Mouse (Mus musculus) liver, embryonic 16.5 days (tissue): ENCODE data around the gene Ccdc142. TPM values are rescaled to one million over a fixed set of nuclear protein-coding genes. Genes with fewer than 3 reads are reported as not detected.

Experiments used
- ATAC-seq: fragments of 200-750 bp; cut with Nextera tagmentation; 2 replicates; pipeline ENCODE4 v1.8.0; 2017; ENCODE audit warnings: low read depth, mild to moderate bottlenecking, moderate number of reproducible peaks, moderate library complexity
- H3K27ac ChIP-seq: fragments of 300-500 bp; sonication (generic); 2 replicates; pipeline ENCODE4 v1.5.1; 2014; ENCODE audit warnings: mild to moderate bottlenecking, low read length
- H3K27me3 ChIP-seq: fragments of 300-500 bp; sonication (generic); 2 replicates; pipeline ENCODE4 v1.6.1; 2014; ENCODE audit warnings: low read depth, low read length, mixed read lengths; ENCODE audit not compliant: control insufficient read depth, insufficient read depth
- H3K36me3 ChIP-seq: fragments of 300-500 bp; sonication (generic); 2 replicates; pipeline ENCODE4 v1.6.1; 2014; ENCODE audit warnings: mild to moderate bottlenecking; ENCODE audit not compliant: control insufficient read depth, insufficient read depth
- H3K4me1 ChIP-seq: fragments of 300-500 bp; sonication (generic); 2 replicates; pipeline ENCODE4 v1.6.1; 2014; ENCODE audit warnings: low read depth, low read length, mixed read lengths; ENCODE audit not compliant: control insufficient read depth
- H3K4me2 ChIP-seq: fragments of 300-500 bp; sonication (generic); 2 replicates; pipeline ENCODE4 v1.6.1; 2014; ENCODE audit warnings: low read depth, low read length, mixed read lengths
- H3K4me3 ChIP-seq: fragments of 300-500 bp; sonication (generic); 2 replicates; pipeline ENCODE4 v1.5.1; 2014; ENCODE audit warnings: low read depth, mild to moderate bottlenecking, low read length
- H3K9ac ChIP-seq: fragments of 300-500 bp; sonication (generic); 2 replicates; pipeline ENCODE4 v1.6.1; 2014; ENCODE audit warnings: low read depth, low read length
- H3K9me3 ChIP-seq: fragments of 300-500 bp; sonication (generic); replicated peaks from 2 replicates; pipeline ENCODE4 v1.6.1; 2016; ENCODE audit warnings: low read length; ENCODE audit not compliant: control insufficient read depth
- WGBS: fragments of 180-500 bp; shearing (Covaris S2); extraction: QIAGEN DNeasy Blood & Tissue Kit; methylation state at CpG from one replicate; pipeline ENCODE4 v1.1.7; 2014; ENCODE audit not compliant: insufficient replicate concordance; 5-methylcytosine and 5-hydroxymethylcytosine counted together
- polyA plus RNA-seq: library from polyadenylated mRNA; unstranded; fragments of >200 nt; fragmentation: Nextera tagmentation; extraction: Ambion mirVana; gene quantifications from 2 replicates; pipeline ENCODE4 v1.2.1, GENCODE M21; 2015

Gene Ccdc142
- polyA plus RNA-seq, 1 experiment from 2014 or later, result 0.59 TPM

GRCm38 (mm10) chr6:83119734-83120051 lies 18.3 kb downstream of the Ccdc142 start:
- no peak overlapping the region for H3K27ac ChIP-seq
- H3K4me2 ChIP-seq, result no peak overlapping the region
- peaks cover 49% of the 10 kb centered on the region for H3K4me1 ChIP-seq
- no peak overlapping the region for H3K4me3 ChIP-seq
- 84% methylated on average over 7 of the region's 7 CpGs for WGBS
- no peaks in the 10 kb centered on the region for H3K9me3 ChIP-seq
- H3K36me3 ChIP-seq, result peaks cover 8% of the 10 kb centered on the region; the same call in 1 of the 2 replicates
- no peaks in the 10 kb centered on the region for H3K27me3 ChIP-seq
- no peak for ATAC-seq
- H3K9ac ChIP-seq, result no peak overlapping the region

- H3K4me1 ChIP-seq, result peaks cover 45% of the 10 kb centered on the region
- H3K27me3 ChIP-seq, result no peaks in the 10 kb centered on the region
- peak within 1 kb of the TSS; percentile 77 for H3K4me3 ChIP-seq
- peaks cover 8% of the 10 kb centered on the region; the same call in 1 of the 2 replicates for H3K36me3 ChIP-seq
- peak; percentile 93 for ATAC-seq
- H3K4me2 ChIP-seq, result peak within 1 kb of the TSS; percentile 99
- under 1% methylated on average over 38 of the region's 38 CpGs for WGBS
- H3K9me3 ChIP-seq, result no peaks in the 10 kb centered on the region
- H3K9ac ChIP-seq, result peak within 1 kb of the TSS; percentile 91
- H3K27ac ChIP-seq, result peak within 1 kb of the TSS; percentile 96
Observed at GRCm38 (mm10) chr6:83120930-83121862, 19.8 kb downstream of the Ccdc142 start, which contains the start of gene Wbp1. Gene Wbp1 (minus strand): TSS chr6:83121559.

GRCm38 (mm10) chr6:83121863-83122710 lies 20.7 kb downstream of the Ccdc142 start:
- peak; percentile 31 for ATAC-seq

GRCm38 (mm10) chr6:83122961-83123360 lies 21.6 kb downstream of the Ccdc142 start:
- WGBS, result 87% methylated on average over 5 of the region's 5 CpGs
- Histone ChIP-seq H3K36me3 (peaks cover 5% of the 10 kb centered on the region; the same call in 1 of the 2 replicates), H3K4me2 (no peak overlapping the region), H3K27me3 (no peaks in the 10 kb centered on the region), H3K9ac (no peak overlapping the region), H3K9me3 (no peaks in the 10 kb centered on the region), H3K27ac (no peak overlapping the region), H3K4me3 (no peak overlapping the region), H3K4me1 (peaks cover 39% of the 10 kb centered on the region)
- ATAC-seq, result no peak

More at GRCm38 (mm10) chr6:83121863-83122710, 20.7 kb downstream of the Ccdc142 start:
- H3K9me3 ChIP-seq, result no peaks in the 10 kb centered on the region
- H3K27me3 ChIP-seq, result no peaks in the 10 kb centered on the region
- peak overlapping the region; percentile 91 for H3K9ac ChIP-seq
- H3K4me3 ChIP-seq, result peak overlapping the region; percentile 77
- H3K4me2 ChIP-seq, result peak overlapping the region; percentile 99
- peaks cover 39% of the 10 kb centered on the region for H3K4me1 ChIP-seq
- H3K36me3 ChIP-seq, result peaks cover 8% of the 10 kb centered on the region; the same call in 1 of the 2 replicates
- WGBS, result 3% methylated on average over 45 of the region's 52 CpGs
- peak overlapping the region; percentile 96 for H3K27ac ChIP-seq

GRCm38 (mm10) chr6:83124851-83125312 lies 23.5 kb downstream of the Ccdc142 start:
- Histone ChIP-seq H3K27me3 (no peaks in the 10 kb centered on the region), H3K9me3 (no peaks in the 10 kb centered on the region), H3K4me2 (peak overlapping the region; percentile 81), H3K9ac (peak overlapping the region; percentile 83), H3K27ac (peak overlapping the region; percentile 85), H3K4me3 (peak overlapping the region; percentile 81), H3K36me3 (no peaks in the 10 kb centered on the region), H3K4me1 (peaks cover 32% of the 10 kb centered on the region)
- ATAC-seq, result peak; percentile 4; the same call in 1 of the 2 replicates
- WGBS, result under 1% methylated on average over 30 of the region's 30 CpGs

GRCm38 (mm10) chr6:83125331-83125730 lies 23.9 kb downstream of the Ccdc142 start, which contains the start of gene Ino80b:
Gene Ino80b (minus strand): TSS chr6:83125431.
- no peaks in the 10 kb centered on the region for H3K27me3 ChIP-seq
- H3K9ac ChIP-seq, result peak within 1 kb of the TSS; percentile 83
- no peaks in the 10 kb centered on the region for H3K36me3 ChIP-seq
- H3K27ac ChIP-seq, result peak within 1 kb of the TSS; percentile 85
- 30% methylated on average over 5 of the region's 5 CpGs for WGBS
- peaks cover 28% of the 10 kb centered on the region for H3K4me1 ChIP-seq
- peak within 1 kb of the TSS; percentile 81 for H3K4me2 ChIP-seq
- H3K9me3 ChIP-seq, result no peaks in the 10 kb centered on the region
- ATAC-seq, result no peak
- peak within 1 kb of the TSS; percentile 81 for H3K4me3 ChIP-seq

- H3K9me3 ChIP-seq, result no peaks in the 10 kb centered on the region
- H3K27ac ChIP-seq, result no peak overlapping the region
- H3K4me1 ChIP-seq, result peaks cover 22% of the 10 kb centered on the region
- no peak for ATAC-seq
- H3K27me3 ChIP-seq, result no peaks in the 10 kb centered on the region
- no peak overlapping the region for H3K9ac ChIP-seq
- H3K36me3 ChIP-seq, result no peaks in the 10 kb centered on the region
- 69% methylated on average over 5 of the region's 5 CpGs for WGBS
- no peak overlapping the region for H3K4me3 ChIP-seq
- H3K4me2 ChIP-seq, result no peak overlapping the region
Observed at GRCm38 (mm10) chr6:83127419-83127818, 26.0 kb downstream of the Ccdc142 start.

- H3K9me3 ChIP-seq, result no peaks in the 10 kb centered on the region
- peak overlapping the region; percentile 85 for H3K27ac ChIP-seq
- peak overlapping the region; percentile 31; the same call in 1 of the 2 replicates for H3K4me2 ChIP-seq
- H3K4me1 ChIP-seq, result peaks cover 19% of the 10 kb centered on the region
- 0 out of 2 replicates have a peak overlapping the region, but pooled peaks have one; percentile 12 for H3K9ac ChIP-seq
- WGBS, result 36% methylated on average over 6 of the region's 6 CpGs
- H3K27me3 ChIP-seq, result peaks cover 15% of the 10 kb centered on the region
- no peaks in the 10 kb centered on the region for H3K36me3 ChIP-seq
- ATAC-seq, result peak; percentile 85
- no peak overlapping the region for H3K4me3 ChIP-seq
Observed at GRCm38 (mm10) chr6:83131469-83132034, 30.2 kb downstream of the Ccdc142 start.
